Mouse (Mus musculus) liver, embryonic 16.5 days (tissue): ENCODE results near the gene Mgat4d. TPM values are rescaled to one million over a fixed set of nuclear protein-coding genes. Genes with fewer than 3 reads are reported as not detected.
A peak's percentile ranks its signal among the peaks of the same experiment; 100 is the strongest.
"Not testable (repeated sequence)": the region's sequence is repeated elsewhere in the genome, so short reads cannot be mapped to it uniquely, and the experiment has no call there.

ENCODE experiments used
- ATAC-seq: fragments of 200-750 bp; cut with Nextera tagmentation; 2 replicates; pipeline ENCODE4 v1.8.0; 2017; ENCODE audit warnings: low read depth, mild to moderate bottlenecking, moderate number of reproducible peaks, moderate library complexity
- H3K27ac ChIP-seq: fragments of 300-500 bp; sonication (generic); 2 replicates; pipeline ENCODE4 v1.5.1; 2014; ENCODE audit warnings: mild to moderate bottlenecking, low read length
- H3K27me3 ChIP-seq: fragments of 300-500 bp; sonication (generic); 2 replicates; pipeline ENCODE4 v1.6.1; 2014; ENCODE audit warnings: low read depth, low read length, mixed read lengths; ENCODE audit not compliant: control insufficient read depth, insufficient read depth
- H3K36me3 ChIP-seq: fragments of 300-500 bp; sonication (generic); 2 replicates; pipeline ENCODE4 v1.6.1; 2014; ENCODE audit warnings: mild to moderate bottlenecking; ENCODE audit not compliant: control insufficient read depth, insufficient read depth
- H3K4me1 ChIP-seq: fragments of 300-500 bp; sonication (generic); 2 replicates; pipeline ENCODE4 v1.6.1; 2014; ENCODE audit warnings: low read depth, low read length, mixed read lengths; ENCODE audit not compliant: control insufficient read depth
- H3K4me2 ChIP-seq: fragments of 300-500 bp; sonication (generic); 2 replicates; pipeline ENCODE4 v1.6.1; 2014; ENCODE audit warnings: low read depth, low read length, mixed read lengths
- H3K4me3 ChIP-seq: fragments of 300-500 bp; sonication (generic); 2 replicates; pipeline ENCODE4 v1.5.1; 2014; ENCODE audit warnings: low read depth, mild to moderate bottlenecking, low read length
- H3K9ac ChIP-seq: fragments of 300-500 bp; sonication (generic); 2 replicates; pipeline ENCODE4 v1.6.1; 2014; ENCODE audit warnings: low read depth, low read length
- H3K9me3 ChIP-seq: fragments of 300-500 bp; sonication (generic); replicated peaks from 2 replicates; pipeline ENCODE4 v1.6.1; 2016; ENCODE audit warnings: low read length; ENCODE audit not compliant: control insufficient read depth
- WGBS: fragments of 180-500 bp; shearing (Covaris S2); extraction: QIAGEN DNeasy Blood & Tissue Kit; methylation state at CpG from one replicate; pipeline ENCODE4 v1.1.7; 2014; ENCODE audit not compliant: insufficient replicate concordance; 5-methylcytosine and 5-hydroxymethylcytosine counted together
- polyA plus RNA-seq: library from polyadenylated mRNA; unstranded; fragments of >200 nt; fragmentation: Nextera tagmentation; extraction: Ambion mirVana; gene quantifications from 2 replicates; pipeline ENCODE4 v1.2.1, GENCODE M21; 2015

Gene Mgat4d
- not detected in 2 replicates for polyA plus RNA-seq

DNA sequence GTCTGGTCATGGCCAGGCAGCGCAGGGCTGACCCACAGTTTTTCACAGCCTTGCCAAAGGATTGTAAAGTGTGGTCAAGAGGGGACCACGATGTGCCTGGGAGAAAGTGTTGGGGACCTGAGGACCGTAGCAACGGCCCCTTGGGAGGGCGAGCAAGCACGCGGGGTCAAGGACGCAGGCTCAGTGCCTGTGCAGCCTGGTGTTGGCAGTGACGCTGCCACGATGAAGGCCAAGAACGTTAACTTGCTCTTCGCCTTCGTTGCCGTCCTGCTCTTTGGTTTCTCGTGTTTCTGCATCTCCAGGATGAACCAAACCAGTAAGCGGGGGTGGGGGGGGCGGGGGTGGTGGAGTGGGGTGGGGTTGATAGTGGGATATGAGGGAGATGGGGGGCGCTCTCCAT, at the start of gene Mgat4d:
Gene Mgat4d (plus strand): TSS at position 209 of the 400 bp plus-strand sequence.
- Histone ChIP-seq H3K4me2 (no peak within 1 kb of the TSS), H3K27me3 (no peaks in the 10 kb centered on the region), H3K36me3 (no peaks in the 10 kb centered on the region), H3K4me1 (no peaks in the 10 kb centered on the region), H3K4me3 (no peak within 1 kb of the TSS), H3K27ac (no peak within 1 kb of the TSS), H3K9ac (no peak within 1 kb of the TSS), H3K9me3 (no peaks in the 10 kb centered on the region)
- WGBS: 61% methylated on average over 17 of the region's 18 CpGs
- no peak for ATAC-seq

DNA sequence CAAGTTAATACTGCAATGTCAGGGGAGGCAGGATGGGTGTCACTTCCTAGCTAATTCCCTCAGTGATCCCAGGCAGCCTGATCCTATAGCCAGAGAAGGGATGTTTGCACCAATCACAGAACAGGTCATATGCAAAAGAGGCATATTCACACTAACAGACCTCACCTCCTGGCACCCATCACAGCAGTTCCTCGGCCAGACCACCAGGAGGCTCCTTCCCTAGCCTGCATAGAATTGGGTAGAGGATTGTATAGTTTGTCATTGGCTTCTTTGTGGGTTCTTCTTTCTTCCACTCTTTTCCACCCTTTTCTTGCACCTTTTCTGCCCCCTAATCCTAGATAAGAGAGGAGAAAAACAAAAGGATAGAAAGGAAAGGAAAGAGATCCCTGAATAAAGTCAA, 48.1 kb upstream of the Mgat4d start:
- Histone ChIP-seq H3K4me2 (no peak overlapping the region), H3K9ac (no peak overlapping the region), H3K4me3 (no peak overlapping the region), H3K36me3 (no peaks in the 10 kb centered on the region), H3K27ac (no peak overlapping the region), H3K27me3 (no peaks in the 10 kb centered on the region), H3K9me3 (no peaks in the 10 kb centered on the region), H3K4me1 (no peaks in the 10 kb centered on the region)
- WGBS: 33% methylated on average over 1 of the region's 1 CpGs
- ATAC-seq: no peak

- no peaks in the 10 kb centered on the region for H3K9me3 ChIP-seq
- H3K27me3 ChIP-seq: no peaks in the 10 kb centered on the region
- no peaks in the 10 kb centered on the region for H3K36me3 ChIP-seq
- no peak overlapping the region for H3K27ac ChIP-seq
- H3K4me3 ChIP-seq: no peak overlapping the region
- 67% methylated on average over 1 of the region's 1 CpGs for WGBS
- ATAC-seq: no peak
- H3K4me2 ChIP-seq: no peak overlapping the region
- no peaks in the 10 kb centered on the region for H3K4me1 ChIP-seq
- H3K9ac ChIP-seq: no peak overlapping the region
Observed at GRCm38 (mm10) chr8:83304946-83305345, 43.3 kb upstream of the Mgat4d start.

- no peaks in the 10 kb centered on the region for H3K9me3 ChIP-seq
- H3K9ac ChIP-seq: no peak overlapping the region
- no peak overlapping the region for H3K4me3 ChIP-seq
- no peaks in the 10 kb centered on the region for H3K36me3 ChIP-seq
- H3K4me2 ChIP-seq: no peak overlapping the region
- 74% methylated on average over 6 of the region's 6 CpGs for WGBS
- no peak overlapping the region for H3K27ac ChIP-seq
- H3K27me3 ChIP-seq: no peaks in the 10 kb centered on the region
- no peaks in the 10 kb centered on the region for H3K4me1 ChIP-seq
- no peak for ATAC-seq
Observed at GRCm38 (mm10) chr8:83309836-83310235, 38.4 kb upstream of the Mgat4d start.

- not testable (repeated sequence) for H3K4me1 ChIP-seq, H3K4me3 ChIP-seq, H3K4me2 ChIP-seq, H3K27me3 ChIP-seq, ATAC-seq, H3K9ac ChIP-seq, H3K27ac ChIP-seq, H3K9me3 ChIP-seq, H3K36me3 ChIP-seq
- 77% methylated on average over 4 of the region's 4 CpGs for WGBS
Observed at GRCm38 (mm10) chr8:83315084-83315483, 33.2 kb upstream of the Mgat4d start.

- WGBS: 80% methylated on average over 2 of the region's 2 CpGs
- H3K4me3 ChIP-seq: no peak overlapping the region
- no peak overlapping the region for H3K4me2 ChIP-seq
- H3K9ac ChIP-seq: no peak overlapping the region
- H3K27ac ChIP-seq: no peak overlapping the region
- peaks cover 3% of the 10 kb centered on the region for H3K36me3 ChIP-seq
- H3K9me3 ChIP-seq: no peaks in the 10 kb centered on the region
- H3K4me1 ChIP-seq: no peaks in the 10 kb centered on the region
- H3K27me3 ChIP-seq: no peaks in the 10 kb centered on the region
- ATAC-seq: no peak
Observed at GRCm38 (mm10) chr8:83315691-83316090, 32.6 kb upstream of the Mgat4d start.

GRCm38 (mm10) chr8:83320543-83320942, 27.7 kb upstream of the Mgat4d start:
- Histone ChIP-seq H3K4me1 (no peaks in the 10 kb centered on the region), H3K9ac (no peak overlapping the region), H3K4me3 (no peak overlapping the region), H3K9me3 (no peaks in the 10 kb centered on the region), H3K27ac (no peak overlapping the region), H3K27me3 (no peaks in the 10 kb centered on the region), H3K4me2 (no peak overlapping the region), H3K36me3 (peaks cover 3% of the 10 kb centered on the region)
- WGBS: 87% methylated on average over 3 of the region's 3 CpGs
- ATAC-seq: no peak

- ATAC-seq: no peak
- Histone ChIP-seq H3K4me3 (no peak overlapping the region), H3K4me1 (no peaks in the 10 kb centered on the region), H3K9me3 (no peaks in the 10 kb centered on the region), H3K27me3 (no peaks in the 10 kb centered on the region), H3K36me3 (no peaks in the 10 kb centered on the region; the same call in 1 of the 2 replicates), H3K9ac (no peak overlapping the region), H3K27ac (no peak overlapping the region), H3K4me2 (no peak overlapping the region)
- WGBS: 76% methylated on average over 6 of the region's 6 CpGs
Observed at GRCm38 (mm10) chr8:83322374-83322773, 25.9 kb upstream of the Mgat4d start.

DNA sequence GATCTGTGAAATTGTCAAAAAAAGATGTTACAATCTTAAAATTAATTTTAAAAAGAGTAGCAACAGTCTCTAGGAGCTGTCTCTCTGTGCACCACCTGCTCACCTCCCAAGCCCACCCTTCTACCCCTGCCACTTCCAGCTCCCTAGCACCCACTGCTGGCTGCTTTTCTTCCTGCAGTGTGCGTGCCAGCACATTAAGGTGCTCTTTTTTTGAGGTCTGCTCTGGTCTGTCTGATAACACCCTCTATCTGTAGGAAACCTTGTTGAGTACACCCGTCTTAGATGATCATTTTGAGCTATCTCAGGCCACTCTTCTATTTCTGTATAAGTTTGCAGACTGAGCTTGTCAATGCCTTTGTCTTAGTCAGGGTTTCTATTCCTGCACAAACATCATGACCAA, 25.2 kb upstream of the Mgat4d start:
- ATAC-seq: peak; percentile 37; the same call in 1 of the 2 replicates
- no peak overlapping the region for H3K4me2 ChIP-seq
- no peaks in the 10 kb centered on the region; the same call in 1 of the 2 replicates for H3K36me3 ChIP-seq
- WGBS: 37% methylated on average over 2 of the region's 2 CpGs
- no peak overlapping the region for H3K9ac ChIP-seq
- H3K9me3 ChIP-seq: no peaks in the 10 kb centered on the region
- no peaks in the 10 kb centered on the region for H3K27me3 ChIP-seq
- no peak overlapping the region for H3K4me3 ChIP-seq
- H3K27ac ChIP-seq: no peak overlapping the region
- H3K4me1 ChIP-seq: no peaks in the 10 kb centered on the region
